Mouse (Mus musculus): ENCODE measurements at regions not wholly inside any gene's neighbourhood (a gene's known extent, or its start where the extent isn't known, plus 50 kb on each side); places are given as distances from the start of the nearest gene placed in this dataset.
"Not testable (repeated sequence)": the region's sequence is repeated elsewhere in the genome, so short reads cannot be mapped to it uniquely, and the experiment has no call there.

DNA sequence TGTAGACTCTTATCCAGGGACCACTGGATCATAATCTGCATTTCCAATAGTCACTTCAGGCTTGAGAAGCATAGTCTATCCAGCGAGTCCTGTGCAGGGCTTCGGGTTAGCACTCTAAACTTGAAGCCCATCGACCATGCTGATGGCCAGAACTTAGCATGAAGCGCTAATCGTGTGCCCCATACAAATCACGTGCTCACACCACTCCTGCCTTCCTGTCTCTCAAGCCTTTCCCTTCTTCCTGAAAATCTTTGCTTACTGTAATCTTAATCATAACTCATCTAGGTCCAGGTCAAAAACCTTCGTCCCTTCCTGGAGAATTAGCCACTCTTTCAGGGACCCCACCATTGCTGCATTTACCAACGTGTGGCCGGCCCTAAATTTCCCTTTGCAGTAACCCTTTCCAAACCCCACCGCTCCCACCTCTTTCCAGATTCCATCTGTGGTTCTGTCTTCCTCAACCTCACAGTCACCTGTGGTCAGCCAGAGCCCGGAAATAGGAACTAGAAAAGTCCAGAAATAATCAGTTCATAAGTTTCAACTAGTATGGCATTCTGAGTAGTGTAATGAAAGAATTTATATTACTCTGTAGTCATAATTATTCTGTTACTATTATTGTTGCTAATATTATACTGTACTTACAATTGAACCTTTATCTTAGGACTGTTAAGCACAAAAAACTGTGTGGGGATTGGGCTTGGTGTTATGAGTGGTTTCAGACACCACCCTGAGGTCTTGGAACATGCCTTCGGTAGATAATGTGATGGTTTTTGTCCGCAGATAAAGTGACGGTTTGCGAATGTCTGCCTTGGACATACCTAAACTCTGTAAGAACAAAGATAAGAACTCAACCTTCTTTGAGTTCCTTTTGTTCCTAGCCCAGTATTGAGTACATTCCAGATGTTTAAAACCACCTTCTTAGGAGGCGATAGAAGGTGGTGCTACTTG is 57.3 kb upstream of the Slc1a3 start:
- no peak for DNase-seq (ENCODE audit: low read depth, low spot score)

DNA sequence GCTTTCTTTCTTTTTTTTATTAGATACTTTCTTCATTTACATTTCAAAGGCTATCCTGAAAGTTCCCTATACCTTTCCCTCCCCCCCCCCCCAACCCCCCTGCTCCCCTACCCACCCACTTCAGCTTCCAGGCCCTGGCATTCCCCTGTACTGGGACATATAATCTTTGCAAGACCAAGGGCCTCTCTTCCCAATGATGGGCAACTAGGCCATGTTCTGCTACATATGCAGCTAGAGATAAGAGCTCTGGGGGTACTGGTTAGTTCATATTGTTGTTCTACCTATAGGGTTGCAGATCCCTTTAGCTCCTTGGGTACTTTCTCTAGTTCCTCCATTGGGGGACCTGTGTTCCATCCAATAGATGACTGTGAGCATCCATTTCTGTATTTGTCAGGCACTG is 55.6 kb upstream of the Slc1a3 start:
- not testable (repeated sequence) for DNase-seq (ENCODE audit: low read depth, low spot score)

DNA sequence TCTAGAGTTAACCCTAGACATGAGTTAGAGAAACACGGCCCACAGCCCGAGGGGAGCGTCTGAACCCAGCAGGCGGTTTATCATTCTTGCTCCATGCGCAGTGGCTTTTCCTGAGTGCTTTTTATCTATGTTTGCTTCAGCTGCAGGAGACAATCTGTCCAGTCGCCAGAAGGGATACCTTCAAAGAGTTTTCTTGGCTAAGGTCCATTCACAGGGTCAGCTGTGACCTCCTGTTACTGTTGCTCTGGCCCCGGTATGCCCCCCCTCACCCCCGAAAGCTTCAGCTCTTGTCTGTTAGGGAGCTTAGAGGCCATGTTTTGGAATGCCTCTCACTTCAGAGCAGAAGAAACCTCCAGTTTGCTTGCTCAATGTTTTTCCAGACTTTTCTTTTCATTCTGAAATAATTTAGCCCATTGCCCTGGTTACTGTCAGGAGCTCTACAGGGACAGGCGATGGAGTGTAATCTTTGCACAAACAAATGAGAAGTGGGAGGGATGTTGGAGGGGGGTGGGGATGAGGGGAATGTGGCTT is 51.2 kb upstream of the Slc1a3 start:
- no peak for DNase-seq (ENCODE audit: low read depth, low spot score)

DNA sequence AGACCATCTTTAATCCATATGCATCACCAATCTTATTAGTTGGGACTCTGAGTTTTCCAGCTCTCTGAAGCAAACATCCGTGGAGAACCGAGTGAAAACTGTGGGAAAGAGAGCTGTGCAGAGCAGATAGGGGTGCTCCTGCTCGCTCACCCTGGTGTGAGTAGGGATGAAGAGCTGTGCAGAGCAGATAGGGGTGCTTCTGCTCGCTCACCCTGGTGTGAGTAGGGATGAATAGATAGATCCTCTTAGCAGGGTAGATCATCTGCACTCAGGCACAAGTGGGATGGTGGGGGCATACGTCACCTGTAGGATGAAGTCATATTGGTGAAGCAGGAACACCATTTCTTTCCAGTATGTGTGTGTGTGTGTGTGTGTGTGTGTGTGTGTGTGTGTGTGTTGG is 50.6 kb upstream of the Slc1a3 start:
- DNase-seq (ENCODE audit: low read depth, low spot score) = no peak
